Mouse (Mus musculus): ENCODE measurements around the gene Elavl1. TPM values are rescaled to one million over a fixed set of nuclear protein-coding genes. Genes with fewer than 3 reads are reported as not detected.
"Not testable (repeated sequence)": the region's sequence is repeated elsewhere in the genome, so short reads cannot be mapped to it uniquely, and the experiment has no call there.

Elavl1 gene
- 144 and 179 TPM in 2 replicates for polyA plus RNA-seq (2015; fragmentation: Nextera tagmentation; extraction: Ambion mirVana)

- Histone ChIP-seq H3K27ac (peak within 1 kb of the TSS; percentile 91), H3K4me3 (replicated peaks) (peak within 1 kb of the TSS; percentile 91), H3K9ac (peak within 1 kb of the TSS; percentile 98), H3K4me1 (replicated peaks) (peaks cover 59% of the 10 kb centered on the region), H3K36me3 (peaks cover 56% of the 10 kb centered on the region), H3K9me3 (replicated peaks) (no peaks in the 10 kb centered on the region), H3K4me2 (peak within 1 kb of the TSS; percentile 90), H3K27me3 (no peaks in the 10 kb centered on the region)
- DNase-seq, result peak; percentile 96
- ATAC-seq (ENCODE audit: low read depth), result peak; percentile 94
- WGBS (ENCODE audit: insufficient replicate concordance), result under 1% methylated on average over 78 of the region's 78 CpGs
Measured at GRCm38 (mm10) chr8:4324983-4325750, at the start of gene Elavl1, which contains the start of gene Ccl25. Gene Elavl1 (minus strand): TSS chr8:4325413. Gene Ccl25 (plus strand): TSS chr8:4325210.

GRCm38 (mm10) chr8:4372657-4373056 is 47.4 kb upstream of the Elavl1 start:
- Histone ChIP-seq H3K9me3 (replicated peaks) (no peaks in the 10 kb centered on the region), H3K9ac (no peak overlapping the region), H3K4me3 (replicated peaks) (no peak overlapping the region), H3K27me3 (no peaks in the 10 kb centered on the region), H3K36me3 (no peaks in the 10 kb centered on the region), H3K4me2 (no peak overlapping the region), H3K4me1 (replicated peaks) (no peaks in the 10 kb centered on the region), H3K27ac (no peak overlapping the region)
- WGBS (ENCODE audit: insufficient replicate concordance), result 66% methylated on average over 2 of the region's 2 CpGs
- DNase-seq, result no peak
- ATAC-seq (ENCODE audit: low read depth), result no peak

GRCm38 (mm10) chr8:4370078-4370477 is 44.9 kb upstream of the Elavl1 start:
- Histone ChIP-seq H3K9me3 (replicated peaks) (no peaks in the 10 kb centered on the region), H3K36me3 (no peaks in the 10 kb centered on the region), H3K27ac (no peak overlapping the region), H3K4me1 (replicated peaks) (no peaks in the 10 kb centered on the region), H3K27me3 (no peaks in the 10 kb centered on the region), H3K4me3 (replicated peaks) (no peak overlapping the region), H3K4me2 (no peak overlapping the region), H3K9ac (no peak overlapping the region)
- ATAC-seq (ENCODE audit: low read depth) (0 out of 2 replicates have a peak, but pooled peaks have one; percentile 23), DNase-seq (peak; percentile 6)
- 21% methylated on average over 2 of the region's 2 CpGs for WGBS (ENCODE audit: insufficient replicate concordance)

- 79% methylated on average over 4 of the region's 4 CpGs for WGBS (ENCODE audit: insufficient replicate concordance)
- no peaks in the 10 kb centered on the region for H3K9me3 ChIP-seq (replicated peaks)
- H3K27me3 ChIP-seq, result no peaks in the 10 kb centered on the region
Measured at GRCm38 (mm10) chr8:4368470-4368869, 43.3 kb upstream of the Elavl1 start.

GRCm38 (mm10) chr8:4367808-4368207 is 42.6 kb upstream of the Elavl1 start:
- no peaks in the 10 kb centered on the region for H3K27me3 ChIP-seq
- no peak for ATAC-seq (ENCODE audit: low read depth)
- no peaks in the 10 kb centered on the region for H3K4me1 ChIP-seq (replicated peaks)
- whole genome bisulfite sequencing (ENCODE audit: insufficient replicate concordance), result 79% methylated on average over 11 of the region's 11 CpGs
- H3K9me3 ChIP-seq (replicated peaks), result no peaks in the 10 kb centered on the region
- no peak overlapping the region for H3K27ac ChIP-seq
- no peak overlapping the region for H3K4me3 ChIP-seq (replicated peaks)
- no peak for DNase-seq
- H3K4me2 ChIP-seq, result no peak overlapping the region
- no peaks in the 10 kb centered on the region for H3K36me3 ChIP-seq
- no peak overlapping the region for H3K9ac ChIP-seq

More at GRCm38 (mm10) chr8:4368470-4368869, 43.3 kb upstream of the Elavl1 start:
- ATAC-seq (ENCODE audit: low read depth), result no peak
- Histone ChIP-seq H3K4me3 (replicated peaks) (no peak overlapping the region), H3K27ac (no peak overlapping the region), H3K9ac (no peak overlapping the region), H3K4me1 (replicated peaks) (no peaks in the 10 kb centered on the region), H3K4me2 (no peak overlapping the region), H3K36me3 (no peaks in the 10 kb centered on the region)
- no peak for DNase-seq

GRCm38 (mm10) chr8:4366189-4366588 is 41.0 kb upstream of the Elavl1 start:
- no peak for ATAC-seq (ENCODE audit: low read depth)
- H3K4me3 ChIP-seq (replicated peaks), result no peak overlapping the region
- WGBS (ENCODE audit: insufficient replicate concordance), result 65% methylated on average over 3 of the region's 3 CpGs
- no peaks in the 10 kb centered on the region for H3K9me3 ChIP-seq (replicated peaks)
- no peak overlapping the region for H3K4me2 ChIP-seq
- no peaks in the 10 kb centered on the region for H3K27me3 ChIP-seq
- H3K36me3 ChIP-seq, result no peaks in the 10 kb centered on the region
- H3K9ac ChIP-seq, result no peak overlapping the region
- no peak for DNase-seq
- no peaks in the 10 kb centered on the region for H3K4me1 ChIP-seq (replicated peaks)
- H3K27ac ChIP-seq, result no peak overlapping the region

DNA sequence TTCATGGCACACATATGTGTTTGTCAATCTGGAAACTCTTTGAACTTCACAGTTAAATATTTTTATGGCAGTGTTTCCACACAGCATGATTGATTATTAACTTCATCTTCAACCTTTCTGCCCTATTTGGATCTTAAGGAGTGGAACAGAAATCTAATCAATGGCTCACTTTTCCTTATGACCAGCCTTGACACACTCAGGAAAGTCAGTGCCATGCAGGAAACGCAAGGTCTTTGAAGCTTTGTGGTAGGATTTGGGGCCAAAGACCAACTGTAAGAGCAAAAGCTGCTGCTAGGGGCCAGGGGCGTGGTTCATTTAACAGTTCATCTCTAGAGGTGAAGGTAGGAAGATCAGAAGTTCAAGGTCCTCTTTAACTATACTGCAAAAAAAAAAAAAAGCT is 35.7 kb upstream of the Elavl1 start:
- Histone ChIP-seq H3K4me1 (replicated peaks) (no peaks in the 10 kb centered on the region), H3K4me3 (replicated peaks) (no peak overlapping the region), H3K27ac (no peak overlapping the region), H3K9me3 (replicated peaks) (no peaks in the 10 kb centered on the region), H3K27me3 (no peaks in the 10 kb centered on the region), H3K36me3 (no peaks in the 10 kb centered on the region), H3K4me2 (no peak overlapping the region), H3K9ac (no peak overlapping the region)
- WGBS (ENCODE audit: insufficient replicate concordance), result 63% methylated on average over 2 of the region's 2 CpGs
- ATAC-seq (ENCODE audit: low read depth) (no peak), DNase-seq (no peak)

DNA sequence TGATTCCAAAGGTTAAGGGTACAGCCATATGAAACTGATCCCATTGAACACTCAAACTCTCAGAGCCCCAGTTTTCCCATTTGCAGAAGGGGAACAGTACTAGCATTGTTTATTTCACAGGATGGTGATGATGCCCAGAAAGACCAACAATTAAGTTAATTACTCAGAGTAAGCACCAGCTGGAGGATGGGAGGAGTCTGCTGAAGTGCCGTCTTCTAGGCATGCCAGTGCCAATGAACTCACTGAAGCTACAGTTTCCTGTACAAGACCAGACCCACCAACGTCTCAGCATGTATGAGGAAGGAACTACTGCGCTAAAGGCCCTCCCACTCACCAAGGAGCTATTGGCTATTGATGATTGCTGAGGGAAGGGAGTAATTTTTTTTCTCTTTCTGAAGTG is 34.1 kb upstream of the Elavl1 start:
- ATAC-seq (ENCODE audit: low read depth), result no peak
- WGBS (ENCODE audit: insufficient replicate concordance), result 43% methylated on average over 3 of the region's 3 CpGs

GRCm38 (mm10) chr8:4355455-4355854 is 30.2 kb upstream of the Elavl1 start:
- Histone ChIP-seq H3K9ac (no peak overlapping the region), H3K4me3 (replicated peaks) (no peak overlapping the region), H3K36me3 (no peaks in the 10 kb centered on the region), H3K9me3 (replicated peaks) (no peaks in the 10 kb centered on the region), H3K27ac (no peak overlapping the region), H3K4me1 (replicated peaks) (no peaks in the 10 kb centered on the region), H3K4me2 (no peak overlapping the region), H3K27me3 (no peaks in the 10 kb centered on the region)
- no peak for DNase-seq
- ATAC-seq (ENCODE audit: low read depth), result no peak
- WGBS (ENCODE audit: insufficient replicate concordance), result 77% methylated on average over 10 of the region's 10 CpGs

More for the DNA sequence above, 34.1 kb upstream of the Elavl1 start:
- no peak overlapping the region for H3K27ac ChIP-seq
- no peak overlapping the region for H3K9ac ChIP-seq
- H3K36me3 ChIP-seq, result no peaks in the 10 kb centered on the region
- H3K27me3 ChIP-seq, result no peaks in the 10 kb centered on the region
- H3K4me2 ChIP-seq, result no peak overlapping the region
- no peak for DNase-seq
- H3K4me1 ChIP-seq (replicated peaks), result no peaks in the 10 kb centered on the region
- H3K9me3 ChIP-seq (replicated peaks), result no peaks in the 10 kb centered on the region
- no peak overlapping the region for H3K4me3 ChIP-seq (replicated peaks)

GRCm38 (mm10) chr8:4354516-4354915 is 29.3 kb upstream of the Elavl1 start:
- ATAC-seq (ENCODE audit: low read depth), result no peak

DNA sequence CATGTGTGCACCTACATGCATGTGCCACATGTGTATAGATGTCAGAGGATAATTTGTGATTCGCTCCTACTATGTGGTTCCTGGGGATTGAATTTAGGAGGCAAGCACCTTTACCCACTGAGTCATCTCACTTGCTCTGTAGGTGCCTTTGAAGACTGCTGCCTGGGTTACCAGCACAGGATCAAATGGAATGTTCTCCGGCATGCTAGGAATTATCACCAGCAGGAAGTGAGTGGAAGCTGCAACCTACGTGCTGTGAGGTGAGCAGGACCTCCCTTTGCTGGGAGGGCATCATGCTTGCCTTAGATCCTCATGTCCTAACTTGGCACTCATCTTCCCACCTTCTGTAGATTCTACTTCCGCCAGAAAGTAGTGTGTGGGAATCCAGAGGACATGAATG is 28.5 kb upstream of the Elavl1 start:
- no peak overlapping the region for H3K9ac ChIP-seq
- H3K27me3 ChIP-seq, result no peaks in the 10 kb centered on the region
- H3K9me3 ChIP-seq (replicated peaks), result no peaks in the 10 kb centered on the region
- WGBS (ENCODE audit: insufficient replicate concordance), result 73% methylated on average over 4 of the region's 4 CpGs
- H3K27ac ChIP-seq, result no peak overlapping the region
- ATAC-seq (ENCODE audit: low read depth), result no peak
- H3K4me1 ChIP-seq (replicated peaks), result no peaks in the 10 kb centered on the region
- no peaks in the 10 kb centered on the region for H3K36me3 ChIP-seq
- no peak overlapping the region for H3K4me2 ChIP-seq
- DNase-seq, result no peak
- no peak overlapping the region for H3K4me3 ChIP-seq (replicated peaks)

More at GRCm38 (mm10) chr8:4354516-4354915, 29.3 kb upstream of the Elavl1 start:
- Histone ChIP-seq H3K27ac (no peak overlapping the region), H3K9ac (no peak overlapping the region), H3K4me2 (no peak overlapping the region), H3K4me1 (replicated peaks) (no peaks in the 10 kb centered on the region), H3K36me3 (no peaks in the 10 kb centered on the region), H3K9me3 (replicated peaks) (no peaks in the 10 kb centered on the region), H3K4me3 (replicated peaks) (no peak overlapping the region), H3K27me3 (no peaks in the 10 kb centered on the region)
- no peak for DNase-seq
- 52% methylated on average over 1 of the region's 1 CpGs for WGBS (ENCODE audit: insufficient replicate concordance)

DNA sequence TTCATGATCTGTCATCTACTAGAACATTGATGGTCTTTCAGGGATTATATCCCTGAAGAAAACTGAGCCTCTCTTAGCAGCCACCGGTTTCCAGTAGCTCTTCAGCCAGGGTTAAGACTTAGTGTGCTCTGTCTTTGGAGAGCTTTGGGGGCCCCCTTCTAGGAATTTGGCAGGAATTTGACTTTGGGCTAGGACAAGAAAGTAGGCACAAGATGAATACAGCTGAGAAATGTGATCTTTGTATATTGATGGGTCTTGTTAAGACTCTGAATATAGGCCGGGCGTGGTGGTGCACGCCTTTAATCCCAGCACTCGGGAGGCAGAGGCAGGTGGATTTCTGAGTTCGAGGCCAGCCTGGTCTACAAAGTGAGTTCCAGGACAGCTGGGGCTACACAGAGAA is 27.3 kb upstream of the Elavl1 start:
- H3K36me3 ChIP-seq; DNase-seq; H3K27me3 ChIP-seq; H3K9me3 ChIP-seq (replicated peaks); H3K27ac ChIP-seq; H3K9ac ChIP-seq; ATAC-seq (ENCODE audit: low read depth); H3K4me3 ChIP-seq (replicated peaks); H3K4me1 ChIP-seq (replicated peaks); H3K4me2 ChIP-seq: not testable (repeated sequence)
- 82% methylated on average over 6 of the region's 6 CpGs for WGBS (ENCODE audit: insufficient replicate concordance)
